Mouse (Mus musculus) liver, embryonic 14.5 days (tissue): ENCODE measurements around the gene Zbtb7a. TPM values are rescaled to one million over a fixed set of nuclear protein-coding genes. Genes with fewer than 3 reads are reported as not detected.

Experiments used
- ATAC-seq: fragments of 200-750 bp; cut with Nextera tagmentation; 2 replicates; pipeline ENCODE4 v1.8.0; 2017; ENCODE audit warnings: moderate number of reproducible peaks, mild to moderate bottlenecking, moderate library complexity; ENCODE audit not compliant: insufficient read depth
- DNase-seq, 3 experiments: peaks; one replicate each; pipeline ENCODE4 v3.0.0-alpha.2; 2012 to 2013; ENCODE audit warnings: low read depth in 3 of 3, low spot score in 3 of 3
- H3K27ac ChIP-seq: fragments of 300-500 bp; sonication (generic); 2 replicates; pipeline ENCODE4 v1.5.1; 2014; ENCODE audit warnings: moderate library complexity, mild to moderate bottlenecking, control low read depth, inconsistent platforms
- H3K27me3 ChIP-seq: fragments of 300-500 bp; sonication (generic); 2 replicates; pipeline ENCODE4 v1.6.1; 2014; ENCODE audit warnings: mild to moderate bottlenecking, low read length, moderate library complexity; ENCODE audit not compliant: control insufficient read depth, insufficient read depth
- H3K36me3 ChIP-seq: fragments of 300-500 bp; sonication (generic); replicated peaks from 2 replicates; pipeline ENCODE4 v1.6.1; 2014; ENCODE audit warnings: low read depth; ENCODE audit not compliant: control insufficient read depth, insufficient read depth
- H3K4me1 ChIP-seq, 2 experiments: fragments of 200-500 bp in 1 of 2; fragments of 300-500 bp in 1 of 2; sonication (generic) in 1 of 2; replicated peaks; 2 replicates each; pipeline ENCODE4 v1.6.1; 2012 to 2014; ENCODE audit warnings: antibody characterized with exemption in 1 of 2, inconsistent platforms in 1 of 2, low read length in 1 of 2; ENCODE audit not compliant: control insufficient read depth in 2 of 2, insufficient read depth in 2 of 2
- H3K4me2 ChIP-seq: fragments of 300-500 bp; sonication (generic); 2 replicates; pipeline ENCODE4 v1.6.1; 2014; ENCODE audit warnings: low read depth, mild to moderate bottlenecking, control low read depth, moderate library complexity
- H3K4me3 ChIP-seq, 2 experiments: fragments of 200-500 bp in 1 of 2; fragments of 300-500 bp in 1 of 2; sonication (generic) in 1 of 2; 2 replicates each; pipeline ENCODE4 v1.5.1; 2012 to 2014; ENCODE audit warnings: low read depth in 2 of 2, low read length in 2 of 2, mild to moderate bottlenecking in 2 of 2, control low read depth in 1 of 2, inconsistent platforms in 1 of 2, moderate library complexity in 1 of 2; ENCODE audit not compliant: insufficient read depth in 1 of 2
- H3K9ac ChIP-seq: fragments of 300-500 bp; sonication (generic); replicated peaks from 2 replicates; pipeline ENCODE4 v1.6.1; 2014; ENCODE audit warnings: mild to moderate bottlenecking, control low read depth, moderate library complexity
- H3K9me3 ChIP-seq: fragments of 300-500 bp; sonication (generic); 2 replicates; pipeline ENCODE4 v1.6.1; 2016; ENCODE audit warnings: low read length, mixed read lengths; ENCODE audit not compliant: control insufficient read depth
- CTCF ChIP-seq: IDR thresholded peaks from 2 replicates; pipeline ENCODE4 v1.5.1; 2016; ENCODE audit warnings: antibody characterized with exemption, low read depth, control low read depth
- EP300 ChIP-seq: IDR thresholded peaks from 2 replicates; pipeline ENCODE4 v1.6.1; 2016; ENCODE audit warnings: antibody characterized with exemption, low read depth
- WGBS: fragments of 180-500 bp; shearing (Covaris S2); extraction: QIAGEN DNeasy Blood & Tissue Kit; methylation state at CpG from one replicate; pipeline ENCODE4 v1.1.7; 2014; ENCODE audit not compliant: insufficient replicate concordance; 5-methylcytosine and 5-hydroxymethylcytosine counted together
- polyA plus RNA-seq, 2 experiments: library from polyadenylated mRNA; depleted of rRNA in 1 of 2; stranded (reverse) in 1 of 2; unstranded in 1 of 2; fragments of >200 nt; fragmentation: Nextera tagmentation in 1 of 2; extraction: Ambion mirVana in 1 of 2; gene quantifications; 2 replicates each; pipeline versions ENCODE4 v1.2.1 to v1.2.3; 2012 to 2014

Gene Zbtb7a
- polyA plus RNA-seq, 2 experiments = 15.2 to 25.1 TPM

- no peaks in the 10 kb centered on the region for H3K27me3 ChIP-seq
- H3K4me2 ChIP-seq = no peak overlapping the region
- DNase-seq (no peak), ATAC-seq (no peak)
- 85% methylated on average over 4 of the region's 4 CpGs for WGBS
- H3K27ac ChIP-seq = no peak overlapping the region
- TF ChIP-seq EP300 (no peak), CTCF (no peak)
- no peak overlapping the region for H3K9ac ChIP-seq
- H3K9me3 ChIP-seq = no peaks in the 10 kb centered on the region
- peaks cover 7% of the 10 kb centered on the region in 2 experiments for H3K4me1 ChIP-seq
- H3K4me3 ChIP-seq = no peak overlapping the region
- H3K36me3 ChIP-seq = peaks cover 90% of the 10 kb centered on the region
Measured at GRCm38 (mm10) chr10:81146296-81146695, 11.3 kb downstream of the Zbtb7a start.

GRCm38 (mm10) chr10:81151261-81151660 lies 16.2 kb downstream of the Zbtb7a start:
- no peaks in the 10 kb centered on the region for H3K9me3 ChIP-seq
- H3K4me2 ChIP-seq = no peak overlapping the region
- ATAC-seq (no peak), DNase-seq (no peak)
- H3K9ac ChIP-seq = no peak overlapping the region
- peaks cover 0 to 3% of the 10 kb centered on the region in 2 experiments; a peak in 1 of 4 replicates for H3K4me1 ChIP-seq
- H3K27me3 ChIP-seq = no peaks in the 10 kb centered on the region
- H3K4me3 ChIP-seq = no peak overlapping the region
- no peak for TF ChIP-seq EP300
- TF ChIP-seq CTCF = no peak
- 52% methylated on average over 6 of the region's 6 CpGs for WGBS
- H3K27ac ChIP-seq = no peak overlapping the region
- peaks cover 79% of the 10 kb centered on the region for H3K36me3 ChIP-seq

- WGBS = 49% methylated on average over 12 of the region's 12 CpGs
- Histone ChIP-seq H3K4me3 (no peak overlapping the region), H3K27ac (no peak overlapping the region), H3K9me3 (no peaks in the 10 kb centered on the region), H3K36me3 (peaks cover 76% of the 10 kb centered on the region), H3K4me1 (peaks cover 0 to 3% of the 10 kb centered on the region in 2 experiments; a peak in 1 of 4 replicates), H3K27me3 (no peaks in the 10 kb centered on the region), H3K4me2 (no peak overlapping the region), H3K9ac (no peak overlapping the region)
- DNase-seq (no peak), ATAC-seq (peak; percentile 5; the same call in 1 of the 2 replicates)
- TF ChIP-seq CTCF (no peak), EP300 (no peak)
Measured at GRCm38 (mm10) chr10:81152609-81153008, 17.6 kb downstream of the Zbtb7a start.

GRCm38 (mm10) chr10:81154313-81154712 lies 19.3 kb downstream of the Zbtb7a start:
- H3K9me3 ChIP-seq = no peaks in the 10 kb centered on the region
- no peak overlapping the region for H3K9ac ChIP-seq
- H3K36me3 ChIP-seq = peaks cover 64% of the 10 kb centered on the region
- no peak for TF ChIP-seq EP300
- no peak for TF ChIP-seq CTCF
- no peak overlapping the region for H3K27ac ChIP-seq
- no peaks in the 10 kb centered on the region for H3K27me3 ChIP-seq
- no peak overlapping the region for H3K4me3 ChIP-seq
- 94% methylated on average over 12 of the region's 12 CpGs for WGBS
- no peak for ATAC-seq
- no peak overlapping the region for H3K4me2 ChIP-seq
- H3K4me1 ChIP-seq = peaks cover 0 to 3% of the 10 kb centered on the region in 2 experiments; a peak in 1 of 4 replicates
- no peak for DNase-seq

GRCm38 (mm10) chr10:81154736-81155135 lies 19.7 kb downstream of the Zbtb7a start:
- DNase-seq (no peak), ATAC-seq (no peak)
- peaks cover 60% of the 10 kb centered on the region for H3K36me3 ChIP-seq
- no peak for TF ChIP-seq CTCF
- no peak for TF ChIP-seq EP300
- no peak overlapping the region for H3K4me2 ChIP-seq
- H3K9ac ChIP-seq = no peak overlapping the region
- H3K9me3 ChIP-seq = no peaks in the 10 kb centered on the region
- no peak overlapping the region for H3K4me3 ChIP-seq
- WGBS = 77% methylated on average over 6 of the region's 6 CpGs
- H3K27ac ChIP-seq = no peak overlapping the region
- H3K27me3 ChIP-seq = no peaks in the 10 kb centered on the region
- peaks cover 0 to 3% of the 10 kb centered on the region in 2 experiments; a peak in 1 of 4 replicates for H3K4me1 ChIP-seq
